Mouse (Mus musculus) ES-E14 (cell line): ENCODE results near the gene Sertad2.

Experiments
- HCFC1 ChIP-seq: IDR thresholded peaks from 2 replicates; pipeline ENCODE4 v1.6.1; 2012; ENCODE audit warnings: low read length, inconsistent platforms, borderline replicate concordance; ENCODE audit not compliant: insufficient read depth
- ZC3H11A ChIP-seq: IDR thresholded peaks from 2 replicates; pipeline ENCODE4 v1.6.1; 2012; ENCODE audit warnings: low read depth, mild to moderate bottlenecking, inconsistent platforms, low read length, borderline replicate concordance
- ZNF384 ChIP-seq: IDR thresholded peaks from 2 replicates; pipeline ENCODE4 v1.6.1; 2012; ENCODE audit warnings: low read depth, low read length, inconsistent platforms

- TF ChIP-seq HCFC1 (no peak), ZC3H11A (no peak), ZNF384 (no peak)
Measured at GRCm38 (mm10) chr11:20672513-20672912, 129.5 kb downstream of the Sertad2 start.
